Mouse (Mus musculus): Measurements from ENCODE around the gene Bcor. TPM values are rescaled to one million over a fixed set of nuclear protein-coding genes. Genes with fewer than 3 reads are reported as not detected.

Gene Bcor
- polyA plus RNA-seq, 1 experiment, result 13.6 TPM

DNA sequence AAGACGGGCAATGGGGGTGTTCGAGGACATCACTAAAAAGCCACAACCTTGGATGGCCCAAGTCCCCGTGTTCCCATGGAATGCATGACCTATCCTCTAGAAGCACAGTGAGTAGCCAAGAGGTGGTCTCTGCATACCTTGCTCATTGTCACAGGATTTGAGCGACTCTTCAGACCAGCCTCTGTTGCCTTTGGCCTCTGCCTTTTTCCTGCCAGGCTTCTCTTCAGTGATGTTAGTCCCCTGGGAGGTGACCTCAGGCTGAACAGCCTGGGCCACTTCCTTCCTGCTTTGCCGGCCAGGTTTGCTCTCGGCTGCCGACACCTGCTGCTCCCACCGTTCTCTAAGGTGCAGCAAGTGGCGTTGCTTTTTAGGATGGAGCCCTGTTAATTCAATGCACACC lies 112.0 kb downstream of the Bcor start:
- TF ChIP-seq POLR2A (IDR thresholded peaks at IDR 0.05; ENCODE audit: borderline replicate concordance, control insufficient read depth, low read depth, low read length) (no peak), CTCF (IDR thresholded peaks at IDR 0.05; ENCODE audit: control insufficient read depth, insufficient read depth, low read length) (no peak)
- Histone ChIP-seq H3K4me3 (replicated peaks; ENCODE audit: control insufficient read depth, low read depth, low read length) (no peak overlapping the region), H3K27ac (ENCODE audit: control insufficient read depth, insufficient read depth, low read depth, low read length, poor library complexity) (no peak overlapping the region), H3K4me1 (ENCODE audit: control insufficient read depth, insufficient read depth, low read length) (no peaks in the 10 kb centered on the region; the same call in 1 of the 2 replicates)
- WGBS, result 49% methylated on average over 9 of the region's 9 CpGs

- no peaks in the 10 kb centered on the region; the same call in 1 of the 2 replicates for H3K4me1 ChIP-seq (ENCODE audit: control insufficient read depth, insufficient read depth, low read length)
- TF ChIP-seq CTCF (IDR thresholded peaks at IDR 0.05; ENCODE audit: control insufficient read depth, insufficient read depth, low read length) (no peak), POLR2A (IDR thresholded peaks at IDR 0.05; ENCODE audit: borderline replicate concordance, control insufficient read depth, low read depth, low read length) (no peak)
- H3K27ac ChIP-seq (ENCODE audit: control insufficient read depth, insufficient read depth, low read depth, low read length, poor library complexity), result no peak overlapping the region
- H3K4me3 ChIP-seq (replicated peaks; ENCODE audit: control insufficient read depth, low read depth, low read length), result no peak overlapping the region
- WGBS, result 61% methylated on average over 16 of the region's 16 CpGs
Observed at GRCm38 (mm10) chrX:12047223-12047911, 112.8 kb downstream of the Bcor start.

- no peak overlapping the region for H3K4me3 ChIP-seq (replicated peaks; ENCODE audit: control insufficient read depth, low read depth, low read length)
- TF ChIP-seq POLR2A (IDR thresholded peaks at IDR 0.05; ENCODE audit: borderline replicate concordance, control insufficient read depth, low read depth, low read length) (no peak), CTCF (IDR thresholded peaks at IDR 0.05; ENCODE audit: control insufficient read depth, insufficient read depth, low read length) (no peak)
- 88% methylated on average over 13 of the region's 13 CpGs for WGBS
Observed at GRCm38 (mm10) chrX:12046676-12047075, 113.5 kb downstream of the Bcor start.

GRCm38 (mm10) chrX:12043352-12043751 lies 116.8 kb downstream of the Bcor start:
- WGBS, result 91% methylated on average over 14 of the region's 14 CpGs
- Histone ChIP-seq H3K27ac (ENCODE audit: control insufficient read depth, insufficient read depth, low read depth, low read length, poor library complexity) (no peak overlapping the region), H3K4me3 (replicated peaks; ENCODE audit: control insufficient read depth, low read depth, low read length) (no peak overlapping the region), H3K4me1 (ENCODE audit: control insufficient read depth, insufficient read depth, low read length) (no peaks in the 10 kb centered on the region)
- TF ChIP-seq CTCF (IDR thresholded peaks at IDR 0.05; ENCODE audit: control insufficient read depth, insufficient read depth, low read length), result no peak
- no peak for TF ChIP-seq POLR2A (IDR thresholded peaks at IDR 0.05; ENCODE audit: borderline replicate concordance, control insufficient read depth, low read depth, low read length)

More at GRCm38 (mm10) chrX:12046676-12047075, 113.5 kb downstream of the Bcor start:
- H3K27ac ChIP-seq (ENCODE audit: control insufficient read depth, insufficient read depth, low read depth, low read length, poor library complexity), result no peak overlapping the region
- H3K4me1 ChIP-seq (ENCODE audit: control insufficient read depth, insufficient read depth, low read length), result no peaks in the 10 kb centered on the region; the same call in 1 of the 2 replicates

- no peak overlapping the region for H3K27ac ChIP-seq (ENCODE audit: control insufficient read depth, insufficient read depth, low read depth, low read length, poor library complexity)
- 81% methylated on average over 5 of the region's 5 CpGs for WGBS
- TF ChIP-seq CTCF (IDR thresholded peaks at IDR 0.05; ENCODE audit: control insufficient read depth, insufficient read depth, low read length), result no peak
- TF ChIP-seq POLR2A (IDR thresholded peaks at IDR 0.05; ENCODE audit: borderline replicate concordance, control insufficient read depth, low read depth, low read length), result no peak
- no peaks in the 10 kb centered on the region for H3K4me1 ChIP-seq (ENCODE audit: control insufficient read depth, insufficient read depth, low read length)
- H3K4me3 ChIP-seq (replicated peaks; ENCODE audit: control insufficient read depth, low read depth, low read length), result no peak overlapping the region
Observed at GRCm38 (mm10) chrX:12041453-12041852, 118.7 kb downstream of the Bcor start.

GRCm38 (mm10) chrX:12014726-12015464 lies 145.3 kb downstream of the Bcor start:
- H3K4me3 ChIP-seq (replicated peaks; ENCODE audit: control insufficient read depth, low read depth, low read length), result peak overlapping the region; percentile 1
- 21% methylated on average over 15 of the region's 15 CpGs for WGBS
- TF ChIP-seq POLR2A (IDR thresholded peaks at IDR 0.05; ENCODE audit: borderline replicate concordance, control insufficient read depth, low read depth, low read length) (no peak), CTCF (IDR thresholded peaks at IDR 0.05; ENCODE audit: control insufficient read depth, insufficient read depth, low read length) (no peak)
- H3K4me1 ChIP-seq (ENCODE audit: control insufficient read depth, insufficient read depth, low read length), result no peaks in the 10 kb centered on the region; the same call in 1 of the 2 replicates
- H3K27ac ChIP-seq (ENCODE audit: control insufficient read depth, insufficient read depth, low read depth, low read length, poor library complexity), result peak overlapping the region; percentile 61

- Histone ChIP-seq H3K4me1 (ENCODE audit: control insufficient read depth, insufficient read depth, low read length) (no peaks in the 10 kb centered on the region; the same call in 1 of the 2 replicates), H3K4me3 (replicated peaks; ENCODE audit: control insufficient read depth, low read depth, low read length) (no peak overlapping the region), H3K27ac (ENCODE audit: control insufficient read depth, insufficient read depth, low read depth, low read length, poor library complexity) (no peak overlapping the region)
- no peak for TF ChIP-seq CTCF (IDR thresholded peaks at IDR 0.05; ENCODE audit: control insufficient read depth, insufficient read depth, low read length)
- no peak for TF ChIP-seq POLR2A (IDR thresholded peaks at IDR 0.05; ENCODE audit: borderline replicate concordance, control insufficient read depth, low read depth, low read length)
- WGBS, result 70% methylated on average over 1 of the region's 1 CpGs
Observed at GRCm38 (mm10) chrX:12010660-12011059, 149.5 kb downstream of the Bcor start.

- WGBS, result 67% methylated on average over 3 of the region's 3 CpGs
- TF ChIP-seq POLR2A (IDR thresholded peaks at IDR 0.05; ENCODE audit: borderline replicate concordance, control insufficient read depth, low read depth, low read length) (no peak), CTCF (IDR thresholded peaks at IDR 0.05; ENCODE audit: control insufficient read depth, insufficient read depth, low read length) (no peak)
Observed at GRCm38 (mm10) chrX:12009046-12009445, 151.1 kb downstream of the Bcor start.

More at GRCm38 (mm10) chrX:12009046-12009445, 151.1 kb downstream of the Bcor start:
- H3K4me1 ChIP-seq (ENCODE audit: control insufficient read depth, insufficient read depth, low read length), result peaks cover 2% of the 10 kb centered on the region; the same call in 1 of the 2 replicates
- no peak overlapping the region for H3K4me3 ChIP-seq (replicated peaks; ENCODE audit: control insufficient read depth, low read depth, low read length)
- H3K27ac ChIP-seq (ENCODE audit: control insufficient read depth, insufficient read depth, low read depth, low read length, poor library complexity), result no peak overlapping the region

Data from bone marrow, adult 2 months (tissue).